Mouse (Mus musculus): ENCODE measurements around the gene Tefm. TPM values are rescaled to one million over a fixed set of nuclear protein-coding genes. Genes with fewer than 3 reads are reported as not detected.
A peak's percentile ranks its signal among the peaks of the same experiment; 100 is the strongest.
"Not testable (repeated sequence)": the region's sequence is repeated elsewhere in the genome, so short reads cannot be mapped to it uniquely, and the experiment has no call there.

The Tefm gene
- 5.1 and 6.8 TPM in 2 replicates for polyA plus RNA-seq (2012; rRNA removed)

- Histone ChIP-seq H3K4me3 (ENCODE audit: control insufficient read depth, insufficient read depth, low read length) (peak within 1 kb of the TSS; percentile 89), H3K27ac (ENCODE audit: control insufficient read depth, insufficient read depth, low read length) (peak within 1 kb of the TSS; percentile 44; the same call in 1 of the 2 replicates), H3K36me3 (ENCODE audit: control insufficient read depth, insufficient read depth, low read length) (peaks cover 3% of the 10 kb centered on the region; the same call in 1 of the 2 replicates), H3K4me1 (replicated peaks; ENCODE audit: control insufficient read depth, insufficient read depth, low read length) (peaks cover 22% of the 10 kb centered on the region), H3K27me3 (ENCODE audit: control insufficient read depth, insufficient read depth, low read length) (no peaks in the 10 kb centered on the region)
- under 1% methylated on average over 40 of the region's 40 CpGs for WGBS
- TF ChIP-seq CTCF (IDR thresholded peaks at IDR 0.05; ENCODE audit: borderline replicate concordance, control insufficient read depth, extremely low read depth, insufficient read depth, low read length, poor library complexity) (no peak), POLR2A (IDR thresholded peaks at IDR 0.05; ENCODE audit: control insufficient read depth, extremely low read depth, insufficient read depth, low read length, poor library complexity) (peak; percentile 54)
- DNase-seq = peak; percentile 78
Observed at GRCm38 (mm10) chr11:80141825-80142521, at the start of gene Tefm. Gene Tefm (minus strand): TSS chr11:80142175.

- Histone ChIP-seq H3K27me3 (ENCODE audit: control insufficient read depth, insufficient read depth, low read length) (no peaks in the 10 kb centered on the region), H3K36me3 (ENCODE audit: control insufficient read depth, insufficient read depth, low read length) (no peaks in the 10 kb centered on the region), H3K4me1 (replicated peaks; ENCODE audit: control insufficient read depth, insufficient read depth, low read length) (no peaks in the 10 kb centered on the region), H3K4me3 (ENCODE audit: control insufficient read depth, insufficient read depth, low read length) (no peak overlapping the region), H3K27ac (ENCODE audit: control insufficient read depth, insufficient read depth, low read length) (no peak overlapping the region)
- WGBS = 93% methylated on average over 4 of the region's 4 CpGs
- no peak for DNase-seq
- TF ChIP-seq CTCF (IDR thresholded peaks at IDR 0.05; ENCODE audit: borderline replicate concordance, control insufficient read depth, extremely low read depth, insufficient read depth, low read length, poor library complexity) = no peak
- TF ChIP-seq POLR2A (IDR thresholded peaks at IDR 0.05; ENCODE audit: control insufficient read depth, extremely low read depth, insufficient read depth, low read length, poor library complexity) = no peak
Observed at GRCm38 (mm10) chr11:80190280-80190679, 48.3 kb upstream of the Tefm start.

GRCm38 (mm10) chr11:80185441-80185976 lies 43.5 kb upstream of the Tefm start:
- H3K27ac ChIP-seq (ENCODE audit: control insufficient read depth, insufficient read depth, low read length); DNase-seq; H3K4me1 ChIP-seq (replicated peaks; ENCODE audit: control insufficient read depth, insufficient read depth, low read length); H3K27me3 ChIP-seq (ENCODE audit: control insufficient read depth, insufficient read depth, low read length); H3K4me3 ChIP-seq (ENCODE audit: control insufficient read depth, insufficient read depth, low read length); H3K36me3 ChIP-seq (ENCODE audit: control insufficient read depth, insufficient read depth, low read length): not testable (repeated sequence)
- 79% methylated on average over 5 of the region's 5 CpGs for WGBS

- no peak for DNase-seq
- Histone ChIP-seq H3K4me3 (ENCODE audit: control insufficient read depth, insufficient read depth, low read length) (no peak overlapping the region), H3K4me1 (replicated peaks; ENCODE audit: control insufficient read depth, insufficient read depth, low read length) (no peaks in the 10 kb centered on the region), H3K27ac (ENCODE audit: control insufficient read depth, insufficient read depth, low read length) (no peak overlapping the region), H3K27me3 (ENCODE audit: control insufficient read depth, insufficient read depth, low read length) (no peaks in the 10 kb centered on the region), H3K36me3 (ENCODE audit: control insufficient read depth, insufficient read depth, low read length) (no peaks in the 10 kb centered on the region)
- WGBS = 85% methylated on average over 6 of the region's 6 CpGs
- TF ChIP-seq CTCF (IDR thresholded peaks at IDR 0.05; ENCODE audit: borderline replicate concordance, control insufficient read depth, extremely low read depth, insufficient read depth, low read length, poor library complexity) (no peak), POLR2A (IDR thresholded peaks at IDR 0.05; ENCODE audit: control insufficient read depth, extremely low read depth, insufficient read depth, low read length, poor library complexity) (no peak)
Observed at GRCm38 (mm10) chr11:80184531-80185071, 42.6 kb upstream of the Tefm start.

- TF ChIP-seq POLR2A (IDR thresholded peaks at IDR 0.05; ENCODE audit: control insufficient read depth, extremely low read depth, insufficient read depth, low read length, poor library complexity) (no peak), CTCF (IDR thresholded peaks at IDR 0.05; ENCODE audit: borderline replicate concordance, control insufficient read depth, extremely low read depth, insufficient read depth, low read length, poor library complexity) (0 out of 2 replicates have a peak, but pooled peaks have one; percentile 36)
- peak; percentile 58 for DNase-seq
- Histone ChIP-seq H3K4me1 (replicated peaks; ENCODE audit: control insufficient read depth, insufficient read depth, low read length) (no peaks in the 10 kb centered on the region), H3K27me3 (ENCODE audit: control insufficient read depth, insufficient read depth, low read length) (no peaks in the 10 kb centered on the region), H3K36me3 (ENCODE audit: control insufficient read depth, insufficient read depth, low read length) (no peaks in the 10 kb centered on the region), H3K27ac (ENCODE audit: control insufficient read depth, insufficient read depth, low read length) (peak within 1 kb of the TSS; percentile 45; the same call in 1 of the 2 replicates), H3K4me3 (ENCODE audit: control insufficient read depth, insufficient read depth, low read length) (peak within 1 kb of the TSS; percentile 71)
- WGBS = 3% methylated on average over 33 of the region's 33 CpGs
Observed at GRCm38 (mm10) chr11:80183705-80184255, 41.8 kb upstream of the Tefm start, which contains the start of gene Rnf135. Gene Rnf135 (plus strand): TSS chr11:80183851.

GRCm38 (mm10) chr11:80183054-80183704 lies 41.2 kb upstream of the Tefm start:
- WGBS = 36% methylated on average over 12 of the region's 12 CpGs
- DNase-seq; H3K4me1 ChIP-seq (replicated peaks; ENCODE audit: control insufficient read depth, insufficient read depth, low read length); H3K27ac ChIP-seq (ENCODE audit: control insufficient read depth, insufficient read depth, low read length); H3K36me3 ChIP-seq (ENCODE audit: control insufficient read depth, insufficient read depth, low read length); H3K27me3 ChIP-seq (ENCODE audit: control insufficient read depth, insufficient read depth, low read length): not testable (repeated sequence)
- peak overlapping the region; percentile 71 for H3K4me3 ChIP-seq (ENCODE audit: control insufficient read depth, insufficient read depth, low read length)
